Mouse (Mus musculus) CH12.LX (cell line): Measurements from ENCODE around the gene Mas1.

Experiments
- CTCF ChIP-seq, 2 experiments: IDR thresholded peaks in 1 of 2; conservative IDR thresholded peaks in 1 of 2; 2 replicates each; pipeline ENCODE4 v1.5.1; 2011 to 2012; ENCODE audit warnings: low read depth in 2 of 2, low read length in 2 of 2, improper control_type of control experiment in 1 of 2, inconsistent platforms in 1 of 2, mild to moderate bottlenecking in 1 of 2, moderate library complexity in 1 of 2
- E2F4 ChIP-seq: IDR thresholded peaks from 2 replicates; pipeline ENCODE4 v1.6.1; 2011; ENCODE audit warnings: low read depth, low read length, improper control_type of control experiment; ENCODE audit not compliant: insufficient replicate concordance
- GABPA ChIP-seq: IDR thresholded peaks from 2 replicates; pipeline ENCODE4 v1.6.1; 2012; ENCODE audit warnings: low read depth, low read length, improper control_type of control experiment, inconsistent platforms; ENCODE audit not compliant: insufficient replicate concordance
- HCFC1 ChIP-seq: IDR thresholded peaks from 2 replicates; pipeline ENCODE4 v1.6.1; 2012; ENCODE audit warnings: low read depth, mild to moderate bottlenecking, inconsistent platforms, low read length, improper control_type of control experiment
- MAX ChIP-seq: IDR thresholded peaks from 2 replicates; pipeline ENCODE4 v1.6.1; 2011; ENCODE audit warnings: low read length, improper control_type of control experiment
- MEF2A ChIP-seq: IDR thresholded peaks from 2 replicates; pipeline ENCODE4 v1.6.1; 2014; ENCODE audit warnings: low read depth, mild to moderate bottlenecking, inconsistent platforms, low read length, improper control_type of control experiment, borderline replicate concordance
- POLR2A ChIP-seq: IDR thresholded peaks from 2 replicates; pipeline ENCODE4 v1.6.1; 2011; ENCODE audit warnings: low read depth, mild to moderate bottlenecking, improper control_type of control experiment, low read length
- SMC3 ChIP-seq: IDR thresholded peaks from 2 replicates; pipeline ENCODE4 v1.6.1; 2011; ENCODE audit warnings: low read depth, low read length, improper control_type of control experiment
- TCF12 ChIP-seq: IDR thresholded peaks from 2 replicates; pipeline ENCODE4 v1.6.1; 2014; ENCODE audit warnings: low read depth, mild to moderate bottlenecking, inconsistent platforms, low read length, improper control_type of control experiment

- TF ChIP-seq POLR2A (no peak), TCF12 (no peak), SMC3 (no peak), MAX (no peak), CTCF (conservative IDR thresholded peaks at IDR 0.05 in 1 of 2, IDR thresholded peaks at IDR 0.05 in 1 of 2; ENCODE audit: low read depth in 2 of 2, low read length in 2 of 2) (no peak), HCFC1 (no peak), E2F4 (no peak), MEF2A (no peak), GABPA (no peak)
These were observed 53.4 kb downstream of the Mas1 start for GRCm38 (mm10) chr17:12814502-12814901.
